24 mouse cellular contexts compared by ENCODE assay signal in the genomic region with DNA sequence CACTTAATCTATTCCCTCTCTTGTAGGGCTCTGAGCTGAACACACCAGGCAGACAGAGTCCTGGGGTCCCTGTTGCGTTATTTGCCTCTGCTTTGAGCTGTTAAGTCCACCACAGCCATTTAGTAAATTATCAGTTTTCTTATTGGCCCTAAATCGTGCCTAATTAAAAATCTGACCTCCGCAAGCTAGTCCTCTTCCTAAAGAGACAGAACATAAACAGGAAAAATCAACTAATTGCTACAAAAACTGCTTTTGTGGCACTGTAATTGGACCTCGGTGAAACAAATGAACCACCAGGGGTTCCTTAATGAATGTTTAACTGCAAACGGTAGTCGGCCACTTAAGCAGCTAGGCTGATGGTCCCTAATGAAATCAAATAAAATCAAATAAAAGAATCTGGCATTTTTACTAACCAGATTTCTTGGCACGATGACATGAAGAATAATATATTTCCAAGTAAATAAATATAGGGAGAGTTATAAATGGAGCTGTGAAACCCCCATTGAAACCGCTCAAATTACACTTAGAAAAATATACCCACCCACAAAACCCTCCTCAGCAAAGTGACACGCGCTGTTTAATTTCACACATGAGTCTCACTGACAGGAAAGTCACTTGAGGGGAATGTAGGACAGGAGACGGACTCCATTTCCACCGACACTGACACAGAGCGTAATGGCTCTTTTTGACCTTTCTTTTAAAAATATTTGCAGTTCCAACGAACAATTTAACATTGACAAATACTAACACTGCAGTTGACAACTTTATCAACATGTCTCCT.
DNase-seq lines count a peak whose midpoint lies in the region; ATAC-seq and TF ChIP-seq lines count a peak whose summit lies in the region.
"Had no signal": no experiment of that assay in that cellular context is flagged by ENCODE, and none has a peak within 500 bp of the region (broad histone marks: within the 10 kb centered on the region; RNA-seq: fewer than 3 reads in every experiment).

No protein-coding gene starts in this region.

- no peaks in the 10 kb centered on the region for H3K36me3 ChIP-seq in hindbrain, embryonic 14.5 days (replicated peaks; ENCODE audit: control insufficient read depth, insufficient read depth)
- no peaks in the 10 kb centered on the region for H3K36me3 ChIP-seq in hindbrain, embryonic 16.5 days (ENCODE audit: control insufficient read depth, insufficient read depth, low read length)
- H3K36me3 ChIP-seq in liver, adult 2 months (ENCODE audit: control insufficient read depth, insufficient read depth, low read length) = no peaks in the 10 kb centered on the region
- H3K36me3 ChIP-seq in liver, embryonic 11.5 days (ENCODE audit: control insufficient read depth, insufficient read depth, low read length) = no peaks in the 10 kb centered on the region
- H3K36me3 ChIP-seq: heart, embryonic 13.5 days; hindbrain, embryonic 15.5 days; intestine, embryonic 15.5 days; midbrain, embryonic 15.5 days; neural tube, embryonic 12.5 days had no signal

- no peak overlapping the region for H3K9ac ChIP-seq in hindbrain, embryonic 14.5 days
- no peak overlapping the region for H3K9ac ChIP-seq in hindbrain, embryonic 16.5 days (ENCODE audit: low read depth, low read length)
- no peak overlapping the region for H3K9ac ChIP-seq in liver, adult 2 months (ENCODE audit: low read depth, low read length)
- no peak overlapping the region for H3K9ac ChIP-seq in liver, embryonic 11.5 days (ENCODE audit: low read depth, low read length)
- H3K9ac ChIP-seq: heart, embryonic 13.5 days; hindbrain, embryonic 15.5 days; intestine, embryonic 15.5 days; liver, embryonic 14.5 days; midbrain, embryonic 15.5 days; neural tube, embryonic 12.5 days had no signal

- H3K27me3 ChIP-seq in hindbrain, embryonic 14.5 days (ENCODE audit: control insufficient read depth, insufficient read depth, low read length) = no peaks in the 10 kb centered on the region
- no peaks in the 10 kb centered on the region for H3K27me3 ChIP-seq in hindbrain, embryonic 16.5 days (replicated peaks; ENCODE audit: control insufficient read depth, insufficient read depth, low read length)
- H3K27me3 ChIP-seq in liver, adult 2 months (ENCODE audit: control insufficient read depth, insufficient read depth, low read length) = no peaks in the 10 kb centered on the region
- H3K27me3 ChIP-seq in liver, embryonic 11.5 days (replicated peaks; ENCODE audit: control insufficient read depth, insufficient read depth, low read length) = no peaks in the 10 kb centered on the region
- H3K27me3 ChIP-seq: heart, embryonic 13.5 days; hindbrain, embryonic 15.5 days; intestine, embryonic 15.5 days; midbrain, embryonic 15.5 days; neural tube, embryonic 12.5 days had no signal

- no peak for TF ChIP-seq POLR2A in liver, adult 2 months (IDR thresholded peaks at IDR 0.05; ENCODE audit: extremely low read depth, insufficient read depth, low read length)

- no peak for TF ChIP-seq CTCF in liver, adult 2 months (IDR thresholded peaks at IDR 0.05; ENCODE audit: low read depth, low read length)

- no peaks in the 10 kb centered on the region for H3K4me1 ChIP-seq in hindbrain, embryonic 14.5 days (replicated peaks; ENCODE audit: control insufficient read depth, insufficient read depth, low read length)
- H3K4me1 ChIP-seq in hindbrain, embryonic 16.5 days (ENCODE audit: control insufficient read depth, insufficient read depth, low read depth, low read length) = no peaks in the 10 kb centered on the region
- H3K4me1 ChIP-seq in liver, adult 2 months (ENCODE audit: control insufficient read depth, insufficient read depth, low read length) = 0 out of 2 replicates have a peak, but pooled peaks cover 3% of the 10 kb centered on the region
- no peaks in the 10 kb centered on the region for H3K4me1 ChIP-seq in liver, embryonic 11.5 days (replicated peaks; ENCODE audit: control insufficient read depth, insufficient read depth, low read length)
- H3K4me1 ChIP-seq: hindbrain, embryonic 15.5 days; intestine, embryonic 15.5 days; midbrain, embryonic 15.5 days; neural tube, embryonic 12.5 days had no signal

- ATAC-seq in hindbrain, embryonic 14.5 days (ENCODE audit: low FRiP score) = no peak
- ATAC-seq in hindbrain, embryonic 16.5 days = no peak
- no peak for ATAC-seq in liver, embryonic 11.5 days (replicated peaks; ENCODE audit: low FRiP score)
- ATAC-seq in granulocyte monocyte progenitor cell, adult 5-6 weeks (replicated peaks; ENCODE audit: poor library complexity, severe bottlenecking) = no peak
- ATAC-seq: forebrain, embryonic 16.5 days; intestine, embryonic 15.5 days; midbrain, embryonic 15.5 days had no signal

- no peak overlapping the region for H3K27ac ChIP-seq in hindbrain, embryonic 14.5 days
- no peak overlapping the region for H3K27ac ChIP-seq in hindbrain, embryonic 16.5 days (ENCODE audit: low read depth, low read length)
- no peak overlapping the region for H3K27ac ChIP-seq in liver, adult 2 months (replicated peaks; ENCODE audit: insufficient read depth, low read depth, low read length)
- no peak overlapping the region for H3K27ac ChIP-seq in liver, embryonic 11.5 days (ENCODE audit: low read depth, low read length)
- H3K27ac ChIP-seq: heart, embryonic 13.5 days; hindbrain, embryonic 15.5 days; intestine, embryonic 15.5 days; liver, embryonic 14.5 days; macrophage; midbrain, embryonic 15.5 days; neural tube, embryonic 12.5 days had no signal

- peak; percentile 30 for DNase-seq in hindbrain, embryonic 14.5 days (ENCODE audit: low spot score)
- peak; percentile 56 for DNase-seq in liver, adult 2 months (ENCODE audit: extremely low read depth, low read depth, low spot score)
- DNase-seq in liver, embryonic 11.5 days (ENCODE audit: low spot score) = no peak
- peak; percentile 62 for DNase-seq in forelimb bud, embryonic 11.5 days (ENCODE audit: low read depth, low spot score)
- peak; percentile 69 for DNase-seq in retina, postnatal 1 day
- DNase-seq: adrenal gland, adult 8-10 months; B cell, adult 2 months; cerebellum, adult 8-10 months; cerebellum, postnatal 25 days; heart, postnatal 10 days; kidney, adult 8-10 months; lung, adult 2 months; lung, postnatal 10 days; thymus, postnatal 4 days had no signal

- 55% methylated on average over 14 of the region's 14 CpGs for WGBS in hindbrain, embryonic 14.5 days
- WGBS in hindbrain, embryonic 16.5 days = 48% methylated on average over 14 of the region's 14 CpGs
- 52% methylated on average over 14 of the region's 14 CpGs for WGBS in liver, adult 2 months
- WGBS in liver, embryonic 11.5 days = 78% methylated on average over 14 of the region's 14 CpGs

- no peaks in the 10 kb centered on the region for H3K79me2 ChIP-seq in liver, adult 2 months (ENCODE audit: control insufficient read depth, insufficient read depth, low read length)

- no peak overlapping the region for H3K4me2 ChIP-seq in hindbrain, embryonic 14.5 days (replicated peaks)
- H3K4me2 ChIP-seq in hindbrain, embryonic 16.5 days (ENCODE audit: low read length) = no peak overlapping the region
- no peak overlapping the region for H3K4me2 ChIP-seq in liver, embryonic 11.5 days
- H3K4me2 ChIP-seq: heart, embryonic 13.5 days; hindbrain, embryonic 15.5 days; intestine, embryonic 15.5 days; midbrain, embryonic 15.5 days; neural tube, embryonic 12.5 days had no signal

- H3K4me3 ChIP-seq in hindbrain, embryonic 14.5 days (replicated peaks; ENCODE audit: low read length) = no peak overlapping the region
- no peak overlapping the region for H3K4me3 ChIP-seq in hindbrain, embryonic 16.5 days (ENCODE audit: low read length)
- H3K4me3 ChIP-seq in liver, adult 2 months (ENCODE audit: insufficient read depth, low read depth, low read length) = no peak overlapping the region
- H3K4me3 ChIP-seq in liver, embryonic 11.5 days (ENCODE audit: low read depth, low read length) = no peak overlapping the region
- H3K4me3 ChIP-seq: heart, embryonic 13.5 days; hindbrain, embryonic 15.5 days; intestine, embryonic 15.5 days; midbrain, embryonic 15.5 days; neural tube, embryonic 12.5 days had no signal

- no peaks in the 10 kb centered on the region for H3K9me3 ChIP-seq in hindbrain, embryonic 14.5 days (ENCODE audit: control insufficient read depth, low read length)
- no peaks in the 10 kb centered on the region for H3K9me3 ChIP-seq in hindbrain, embryonic 16.5 days (ENCODE audit: control insufficient read depth, low read length)
- H3K9me3 ChIP-seq in liver, embryonic 11.5 days (ENCODE audit: control insufficient read depth, low read length) = no peaks in the 10 kb centered on the region
- H3K9me3 ChIP-seq: heart, embryonic 13.5 days; hindbrain, embryonic 15.5 days; intestine, embryonic 15.5 days; midbrain, embryonic 15.5 days; neural tube, embryonic 12.5 days had no signal
